Mouse (Mus musculus) embryo, embryonic 10 days (tissue): ENCODE measurements at regions not wholly inside any gene's neighbourhood (a gene's known extent, or its start where the extent isn't known, plus 50 kb on each side); places are given as distances from the start of the nearest gene placed in this dataset.
A peak's percentile ranks its signal among the peaks of the same experiment; 100 is the strongest.

Experiments
- DNase-seq: peaks from one replicate; pipeline ENCODE4 v3.0.0-alpha.2; 2015; ENCODE audit warnings: low spot score

GRCm38 (mm10) chr19:56102454-56103080 is 184.4 kb upstream of the Habp2 start:
- DNase-seq, result no peak

- no peak for DNase-seq
Observed at GRCm38 (mm10) chr19:56105073-56105451, 181.9 kb upstream of the Habp2 start.

- peak; percentile 90 for DNase-seq
Observed at GRCm38 (mm10) chr19:56105452-56106091, 181.4 kb upstream of the Habp2 start.

GRCm38 (mm10) chr19:56108796-56109195 is 178.1 kb upstream of the Habp2 start:
- no peak for DNase-seq

GRCm38 (mm10) chr19:56115552-56116284 is 171.2 kb upstream of the Habp2 start:
- DNase-seq, result peak; percentile 40

- no peak for DNase-seq
Observed at GRCm38 (mm10) chr19:56116285-56116680, 170.7 kb upstream of the Habp2 start.

GRCm38 (mm10) chr19:56120723-56121122 is 166.2 kb upstream of the Habp2 start:
- DNase-seq, result no peak

GRCm38 (mm10) chr19:56122186-56122585 is 164.8 kb upstream of the Habp2 start:
- no peak for DNase-seq

GRCm38 (mm10) chr19:56131556-56131955 is 155.4 kb upstream of the Habp2 start:
- no peak for DNase-seq

- peak; percentile 15 for DNase-seq
Observed at GRCm38 (mm10) chr19:56132911-56133562, 153.9 kb upstream of the Habp2 start.

- peak; percentile 37 for DNase-seq
Observed at GRCm38 (mm10) chr19:56133565-56133964, 153.4 kb upstream of the Habp2 start.

GRCm38 (mm10) chr19:56134081-56134818 is 152.7 kb upstream of the Habp2 start:
- DNase-seq, result peak; percentile 93

- DNase-seq, result no peak
Observed at GRCm38 (mm10) chr19:56135306-56135928, 151.5 kb upstream of the Habp2 start.

GRCm38 (mm10) chr19:56140540-56140939 is 146.4 kb upstream of the Habp2 start:
- DNase-seq, result no peak

- no peak for DNase-seq
Observed at GRCm38 (mm10) chr19:56144221-56144620, 142.7 kb upstream of the Habp2 start.

GRCm38 (mm10) chr19:56157120-56157519 is 129.8 kb upstream of the Habp2 start:
- DNase-seq, result no peak

GRCm38 (mm10) chr19:56162156-56162555 is 124.8 kb upstream of the Habp2 start:
- DNase-seq, result no peak

GRCm38 (mm10) chr19:56169133-56169997 is 117.6 kb upstream of the Habp2 start:
- DNase-seq, result no peak

- no peak for DNase-seq
Observed at GRCm38 (mm10) chr19:56169998-56170274, 117.0 kb upstream of the Habp2 start.

- no peak for DNase-seq
Observed at GRCm38 (mm10) chr19:56172454-56172853, 114.5 kb upstream of the Habp2 start.

- no peak for DNase-seq
Observed at GRCm38 (mm10) chr19:56176059-56176458, 110.9 kb upstream of the Habp2 start.
